Mouse (Mus musculus) heart, postnatal 25 days (tissue): ENCODE results near the gene Zfp965. TPM values are rescaled to one million over a fixed set of nuclear protein-coding genes. Genes with fewer than 3 reads are reported as not detected.
"Not testable (repeated sequence)": the region's sequence is repeated elsewhere in the genome, so short reads cannot be mapped to it uniquely, and the experiment has no call there.

Experiments
- DNase-seq: peaks from one replicate; pipeline ENCODE4 v3.0.0; 2022; ENCODE audit warnings: low spot score
- intact Hi-C: fragments of 180-260 bp; cut with DNase I; formaldehyde crosslinking; loops from one replicate; pipeline ENCODE4 v1.15.1; 2025
- total RNA-seq, 2 experiments: library from RNA; stranded (reverse); gene quantifications; 2 replicates each; pipeline ENCODE4 v1.2.3; 2021

Gene Zfp965
- 1 to 10 TPM; 5.5 to 6.2 TPM for total RNA-seq

DNA sequence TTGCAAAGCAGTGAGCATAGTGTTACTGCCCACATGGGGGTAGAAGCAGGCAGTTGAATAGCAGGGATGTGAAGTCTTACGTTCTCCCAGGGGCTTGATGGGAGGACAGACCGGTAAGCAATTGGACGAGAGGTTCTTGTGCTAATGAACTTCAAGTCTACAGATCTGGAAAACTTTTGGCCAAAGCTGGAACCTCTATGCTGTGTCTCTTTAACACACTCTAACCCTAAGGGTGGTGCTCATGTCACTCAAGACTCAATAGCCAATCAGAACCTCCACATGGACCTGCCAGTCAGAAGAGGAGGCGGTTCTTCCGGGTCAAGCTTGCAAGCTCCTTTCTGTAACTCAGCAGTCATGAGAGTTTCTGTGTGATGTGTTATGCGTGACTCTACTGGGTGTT lies at the start of gene Zfp965:
Gene Zfp965 (plus strand): TSS at position 301 of the 400 bp plus-strand sequence.
- DNase-seq, intact Hi-C loops: not testable (repeated sequence)

DNA sequence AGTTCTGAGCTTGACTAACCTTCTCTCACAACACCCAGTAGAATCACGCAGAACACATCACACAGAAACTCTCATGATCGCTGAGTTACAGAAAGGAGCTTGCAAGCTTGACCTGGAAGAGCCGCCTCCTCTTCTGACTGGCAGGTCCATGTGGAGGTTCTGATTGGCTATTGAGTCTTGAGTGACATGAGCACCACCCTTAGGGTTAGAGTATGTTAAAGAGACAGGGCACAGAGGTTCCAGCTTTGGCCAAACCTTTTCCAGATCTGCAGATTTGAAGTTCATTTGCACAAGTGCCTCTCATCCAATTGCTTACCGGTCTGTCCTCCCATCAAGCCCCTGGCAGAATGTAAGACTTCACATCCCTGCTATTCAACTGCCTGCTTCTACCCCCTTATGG lies 34.1 kb upstream of the Zfp965 start, which contains the start of gene Gm4724:
Gene Gm4724 (minus strand): TSS at position 101 of the 400 bp plus-strand sequence.
- DNase-seq, intact Hi-C loops: not testable (repeated sequence)

Other genes starting within 250 kb of the Zfp965 start
- gene Gm14440, start 194.9 kb upstream of the Zfp965 start, total RNA-seq, result 10 to 100 TPM in 1 of 2 experiments, not detected in 1; 13.8 TPM
- 10 to 100 TPM; 44.6 to 46.0 TPM for gene Gm4631, start 131.8 kb upstream of the Zfp965 start, total RNA-seq
- gene Zfp968, start 97.5 kb upstream of the Zfp965 start, total RNA-seq, result 10 to 100 TPM; 38.4 to 48.0 TPM
- gene Gm4724, start 34.2 kb upstream of the Zfp965 start, total RNA-seq, result 1 to 10 TPM; 1.9 to 2.6 TPM
- not detected for gene Gm11007, start 174.0 kb downstream of the Zfp965 start, total RNA-seq
- 10 to 100 TPM; 29.0 to 47.6 TPM for gene Zfp969, start 233.7 kb downstream of the Zfp965 start, total RNA-seq